Mouse (Mus musculus): ENCODE measurements around the gene Mdh2. TPM values are rescaled to one million over a fixed set of nuclear protein-coding genes. Genes with fewer than 3 reads are reported as not detected.

Mdh2 gene
- polyA plus RNA-seq, 1 experiment from 2014 or later = 625 TPM

- 6% methylated on average over 29 of the region's 29 CpGs for WGBS
- Histone ChIP-seq H3K9ac (ENCODE audit: low read depth, low read length) (no peak within 1 kb of the TSS), H3K36me3 (ENCODE audit: control insufficient read depth, insufficient read depth, low read length) (no peaks in the 10 kb centered on the region), H3K9me3 (ENCODE audit: control insufficient read depth, low read length) (no peaks in the 10 kb centered on the region), H3K4me1 (replicated peaks; ENCODE audit: control insufficient read depth, insufficient read depth, low read length) (no peaks in the 10 kb centered on the region), H3K27ac (ENCODE audit: low read depth, low read length) (no peak within 1 kb of the TSS), H3K4me2 (no peak within 1 kb of the TSS), H3K4me3 (ENCODE audit: low read depth, low read length) (no peak within 1 kb of the TSS), H3K27me3 (replicated peaks; ENCODE audit: control insufficient read depth, insufficient read depth, low read length) (peaks cover 4% of the 10 kb centered on the region; the same call in 1 of the 2 replicates)
- ATAC-seq (replicated peaks; ENCODE audit: low FRiP score) (peak; percentile 39; the same call in 1 of the 2 replicates), DNase-seq (ENCODE audit: low spot score) (peak; percentile 89)
Observed at GRCm38 (mm10) chr5:135806555-135807262, 28.4 kb downstream of the Mdh2 start, which contains the start of gene Srrm3. Srrm3 (plus strand) TSS chr5:135806890.

DNA sequence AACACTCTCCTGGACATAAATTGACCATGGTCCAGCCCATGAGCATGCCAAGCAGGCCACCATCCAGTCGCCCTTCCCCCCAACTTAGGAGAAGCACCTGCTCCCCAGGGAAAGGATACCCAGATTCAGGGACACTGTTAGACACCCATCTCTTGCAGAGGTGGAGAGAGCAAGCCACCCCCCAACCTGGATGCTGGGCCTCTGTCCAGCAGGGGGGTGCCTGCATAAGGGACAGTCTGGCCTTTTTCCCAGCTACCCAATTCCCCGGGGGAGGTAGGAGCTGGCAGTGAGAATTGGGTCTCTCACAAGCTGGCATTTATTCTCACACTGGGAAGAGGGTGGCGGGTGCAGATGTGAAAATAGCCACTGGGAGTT is 29.0 kb downstream of the Mdh2 start:
- Histone ChIP-seq H3K9me3 (ENCODE audit: control insufficient read depth, low read length) (no peaks in the 10 kb centered on the region), H3K4me2 (no peak overlapping the region), H3K9ac (ENCODE audit: low read depth, low read length) (no peak overlapping the region), H3K27me3 (replicated peaks; ENCODE audit: control insufficient read depth, insufficient read depth, low read length) (0 out of 2 replicates have a peak, but pooled peaks cover 3% of the 10 kb centered on the region), H3K4me3 (ENCODE audit: low read depth, low read length) (no peak overlapping the region), H3K36me3 (ENCODE audit: control insufficient read depth, insufficient read depth, low read length) (no peaks in the 10 kb centered on the region), H3K4me1 (replicated peaks; ENCODE audit: control insufficient read depth, insufficient read depth, low read length) (no peaks in the 10 kb centered on the region), H3K27ac (ENCODE audit: low read depth, low read length) (no peak overlapping the region)
- ATAC-seq (replicated peaks; ENCODE audit: low FRiP score) (no peak), DNase-seq (ENCODE audit: low spot score) (no peak)
- WGBS = 46% methylated on average over 3 of the region's 3 CpGs

- Histone ChIP-seq H3K9me3 (ENCODE audit: control insufficient read depth, low read length) (no peaks in the 10 kb centered on the region), H3K27me3 (replicated peaks; ENCODE audit: control insufficient read depth, insufficient read depth, low read length) (peaks cover under 1% of the 10 kb centered on the region; the same call in 1 of the 2 replicates), H3K4me3 (ENCODE audit: low read depth, low read length) (no peak overlapping the region), H3K4me1 (replicated peaks; ENCODE audit: control insufficient read depth, insufficient read depth, low read length) (no peaks in the 10 kb centered on the region), H3K9ac (ENCODE audit: low read depth, low read length) (no peak overlapping the region), H3K27ac (ENCODE audit: low read depth, low read length) (no peak overlapping the region), H3K4me2 (no peak overlapping the region), H3K36me3 (ENCODE audit: control insufficient read depth, insufficient read depth, low read length) (no peaks in the 10 kb centered on the region)
- ATAC-seq (replicated peaks; ENCODE audit: low FRiP score) (no peak), DNase-seq (ENCODE audit: low spot score) (no peak)
- WGBS = 58% methylated on average over 5 of the region's 5 CpGs
Observed at GRCm38 (mm10) chr5:135812991-135813390, 34.7 kb downstream of the Mdh2 start.

- no peaks in the 10 kb centered on the region for H3K9me3 ChIP-seq (ENCODE audit: control insufficient read depth, low read length)
- peaks cover 3% of the 10 kb centered on the region for H3K27me3 ChIP-seq (replicated peaks; ENCODE audit: control insufficient read depth, insufficient read depth, low read length)
- H3K36me3 ChIP-seq (ENCODE audit: control insufficient read depth, insufficient read depth, low read length) = no peaks in the 10 kb centered on the region
- H3K4me2 ChIP-seq = no peak overlapping the region
- no peak overlapping the region for H3K9ac ChIP-seq (ENCODE audit: low read depth, low read length)
- DNase-seq (ENCODE audit: low spot score) (no peak), ATAC-seq (replicated peaks; ENCODE audit: low FRiP score) (no peak)
- no peak overlapping the region for H3K27ac ChIP-seq (ENCODE audit: low read depth, low read length)
- no peak overlapping the region for H3K4me3 ChIP-seq (ENCODE audit: low read depth, low read length)
- 40% methylated on average over 7 of the region's 7 CpGs for WGBS
- H3K4me1 ChIP-seq (replicated peaks; ENCODE audit: control insufficient read depth, insufficient read depth, low read length) = no peaks in the 10 kb centered on the region
Observed at GRCm38 (mm10) chr5:135818491-135818890, 40.2 kb downstream of the Mdh2 start.

GRCm38 (mm10) chr5:135822316-135822944 is 44.1 kb downstream of the Mdh2 start:
- Histone ChIP-seq H3K9me3 (ENCODE audit: control insufficient read depth, low read length) (no peaks in the 10 kb centered on the region), H3K4me1 (replicated peaks; ENCODE audit: control insufficient read depth, insufficient read depth, low read length) (no peaks in the 10 kb centered on the region), H3K27me3 (replicated peaks; ENCODE audit: control insufficient read depth, insufficient read depth, low read length) (peaks cover 3% of the 10 kb centered on the region), H3K27ac (ENCODE audit: low read depth, low read length) (no peak overlapping the region), H3K9ac (ENCODE audit: low read depth, low read length) (no peak overlapping the region), H3K4me3 (ENCODE audit: low read depth, low read length) (no peak overlapping the region), H3K36me3 (ENCODE audit: control insufficient read depth, insufficient read depth, low read length) (no peaks in the 10 kb centered on the region), H3K4me2 (no peak overlapping the region)
- 36% methylated on average over 7 of the region's 7 CpGs for WGBS
- ATAC-seq (replicated peaks; ENCODE audit: low FRiP score) (no peak), DNase-seq (ENCODE audit: low spot score) (no peak)

DNA sequence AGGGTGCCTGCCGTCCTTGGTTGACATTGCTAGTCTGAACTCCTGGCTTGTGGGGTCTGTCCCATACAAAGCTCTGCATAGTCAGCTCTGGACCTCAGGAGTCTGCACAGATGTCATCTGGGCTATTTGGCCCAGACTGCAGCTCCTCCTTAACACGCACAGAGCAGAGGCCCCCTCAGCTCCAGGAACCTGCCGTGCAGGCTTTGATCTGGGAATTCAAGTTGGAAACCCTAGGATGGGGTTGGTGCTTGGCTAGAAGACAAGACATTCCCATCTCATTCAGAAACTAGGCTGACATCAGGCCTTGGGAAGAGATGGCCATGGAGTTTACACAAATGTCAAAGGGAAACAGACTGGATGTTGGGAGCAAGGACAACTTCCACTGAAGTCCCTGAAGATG is 46.2 kb downstream of the Mdh2 start:
- Histone ChIP-seq H3K27me3 (replicated peaks; ENCODE audit: control insufficient read depth, insufficient read depth, low read length) (no peaks in the 10 kb centered on the region; the same call in none of the 2 replicates), H3K9ac (ENCODE audit: low read depth, low read length) (no peak overlapping the region), H3K4me1 (replicated peaks; ENCODE audit: control insufficient read depth, insufficient read depth, low read length) (no peaks in the 10 kb centered on the region), H3K36me3 (ENCODE audit: control insufficient read depth, insufficient read depth, low read length) (no peaks in the 10 kb centered on the region), H3K27ac (ENCODE audit: low read depth, low read length) (no peak overlapping the region), H3K4me3 (ENCODE audit: low read depth, low read length) (no peak overlapping the region), H3K4me2 (no peak overlapping the region), H3K9me3 (ENCODE audit: control insufficient read depth, low read length) (no peaks in the 10 kb centered on the region)
- DNase-seq (ENCODE audit: low spot score) (no peak), ATAC-seq (replicated peaks; ENCODE audit: low FRiP score) (no peak)
- WGBS = 67% methylated on average over 3 of the region's 3 CpGs

GRCm38 (mm10) chr5:135826225-135826624 is 47.9 kb downstream of the Mdh2 start:
- Histone ChIP-seq H3K9ac (ENCODE audit: low read depth, low read length) (no peak overlapping the region), H3K27ac (ENCODE audit: low read depth, low read length) (no peak overlapping the region), H3K9me3 (ENCODE audit: control insufficient read depth, low read length) (no peaks in the 10 kb centered on the region), H3K36me3 (ENCODE audit: control insufficient read depth, insufficient read depth, low read length) (no peaks in the 10 kb centered on the region), H3K4me3 (ENCODE audit: low read depth, low read length) (no peak overlapping the region), H3K4me1 (replicated peaks; ENCODE audit: control insufficient read depth, insufficient read depth, low read length) (no peaks in the 10 kb centered on the region), H3K27me3 (replicated peaks; ENCODE audit: control insufficient read depth, insufficient read depth, low read length) (no peaks in the 10 kb centered on the region), H3K4me2 (no peak overlapping the region)
- no peak for ATAC-seq (replicated peaks; ENCODE audit: low FRiP score)
- WGBS = 45% methylated on average over 6 of the region's 6 CpGs
- DNase-seq (ENCODE audit: low spot score) = no peak

DNA sequence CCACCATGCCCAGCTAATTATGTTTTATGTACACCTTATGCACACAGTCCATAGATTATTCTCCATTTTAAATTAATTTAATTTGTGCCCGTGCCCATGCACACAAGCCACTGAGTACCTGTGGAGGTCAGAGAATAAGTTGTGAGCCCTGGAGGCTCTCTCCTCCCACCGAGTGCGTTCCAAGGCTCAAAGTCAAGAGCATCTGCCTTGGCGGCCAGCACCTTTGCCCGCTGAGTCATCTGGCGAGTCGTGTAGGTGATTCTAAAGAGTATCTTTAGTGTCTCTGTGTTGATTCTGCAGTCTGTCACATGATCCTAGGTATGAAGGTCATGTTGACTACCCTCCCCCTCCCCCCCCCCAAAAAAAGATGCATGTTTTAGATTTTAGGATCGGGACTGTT is 51.1 kb downstream of the Mdh2 start:
- Histone ChIP-seq H3K27ac (ENCODE audit: low read depth, low read length) (no peak overlapping the region), H3K9ac (ENCODE audit: low read depth, low read length) (no peak overlapping the region), H3K27me3 (replicated peaks; ENCODE audit: control insufficient read depth, insufficient read depth, low read length) (peaks cover 5% of the 10 kb centered on the region; the same call in 1 of the 2 replicates), H3K36me3 (ENCODE audit: control insufficient read depth, insufficient read depth, low read length) (no peaks in the 10 kb centered on the region), H3K4me2 (no peak overlapping the region), H3K4me3 (ENCODE audit: low read depth, low read length) (no peak overlapping the region), H3K9me3 (ENCODE audit: control insufficient read depth, low read length) (no peaks in the 10 kb centered on the region), H3K4me1 (replicated peaks; ENCODE audit: control insufficient read depth, insufficient read depth, low read length) (no peaks in the 10 kb centered on the region)
- ATAC-seq (replicated peaks; ENCODE audit: low FRiP score) (no peak), DNase-seq (ENCODE audit: low spot score) (no peak)
- WGBS = 79% methylated on average over 8 of the region's 8 CpGs

DNA sequence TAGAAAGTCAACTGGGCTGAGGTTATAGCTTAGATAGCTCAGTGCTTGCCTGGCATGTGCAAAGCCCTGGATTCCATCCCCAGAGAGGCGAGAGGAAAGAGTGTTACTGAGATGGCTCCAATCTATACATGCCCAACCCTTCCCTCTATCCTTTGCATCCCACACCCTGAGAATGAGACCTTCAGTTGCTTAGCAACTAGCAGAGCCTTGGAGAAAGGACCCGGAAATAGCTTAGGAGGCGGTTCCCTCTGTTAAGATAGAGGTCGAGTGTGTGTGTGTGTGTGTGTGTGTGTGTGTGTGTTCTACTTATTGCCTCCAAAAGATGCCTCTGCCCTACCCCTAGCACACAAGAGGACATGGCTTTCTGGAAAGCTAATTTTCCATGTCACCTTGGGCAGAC is 54.4 kb downstream of the Mdh2 start:
- no peaks in the 10 kb centered on the region for H3K4me1 ChIP-seq (replicated peaks; ENCODE audit: control insufficient read depth, insufficient read depth, low read length)
- WGBS = 33% methylated on average over 4 of the region's 4 CpGs

More for the DNA sequence above, 54.4 kb downstream of the Mdh2 start:
- Histone ChIP-seq H3K4me2 (no peak overlapping the region), H3K27ac (ENCODE audit: low read depth, low read length) (no peak overlapping the region), H3K4me3 (ENCODE audit: low read depth, low read length) (no peak overlapping the region), H3K9me3 (ENCODE audit: control insufficient read depth, low read length) (no peaks in the 10 kb centered on the region), H3K9ac (ENCODE audit: low read depth, low read length) (no peak overlapping the region), H3K27me3 (replicated peaks; ENCODE audit: control insufficient read depth, insufficient read depth, low read length) (peaks cover 17% of the 10 kb centered on the region), H3K36me3 (ENCODE audit: control insufficient read depth, insufficient read depth, low read length) (no peaks in the 10 kb centered on the region)
- no peak for ATAC-seq (replicated peaks; ENCODE audit: low FRiP score)
- DNase-seq (ENCODE audit: low spot score) = no peak

Data from liver, embryonic 11.5 days (tissue).